Comparison of ENCODE assay signal across 13 mouse cellular contexts in the genomic region with DNA sequence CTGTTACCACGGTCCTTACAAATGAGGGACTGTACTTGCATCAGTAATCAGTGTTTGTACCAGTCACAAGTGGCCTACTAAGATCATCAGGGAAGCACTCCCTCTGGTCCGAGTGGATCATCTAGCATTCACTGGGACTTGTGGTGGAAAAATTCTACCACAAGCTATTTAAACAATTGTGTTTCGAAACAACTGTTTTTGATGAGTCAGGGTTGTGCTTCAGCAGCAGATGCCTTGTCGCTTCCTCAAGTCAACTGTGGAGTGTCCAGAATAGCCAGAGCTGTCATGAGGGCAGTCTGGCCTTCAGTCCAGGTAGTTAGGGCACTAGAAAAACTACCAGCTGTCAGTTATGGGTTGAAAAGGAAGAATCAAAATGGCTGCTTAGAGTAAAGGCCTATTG. TPM values are rescaled to one million over a fixed set of nuclear protein-coding genes. Genes with fewer than 3 reads are reported as not detected.
DNase-seq lines count a peak whose midpoint lies in the region; ATAC-seq and TF ChIP-seq lines count a peak whose summit lies in the region.
"Had no signal": no experiment of that assay in that cellular context is flagged by ENCODE, and none has a peak within 500 bp of the region (broad histone marks: within the 10 kb centered on the region; RNA-seq: fewer than 3 reads in every experiment).

No protein-coding gene starts in this region.

- no peak overlapping the region for H3K27ac ChIP-seq in limb, embryonic 14.5 days (replicated peaks; ENCODE audit: low read depth, low read length)
- H3K27ac ChIP-seq in limb, embryonic 10.5 days: no peak overlapping the region
- H3K27ac ChIP-seq in bone marrow macrophage, adult 2 months (ENCODE audit: insufficient read depth, low read depth, low read length): peak overlapping the region; percentile 91
- no peak overlapping the region for H3K27ac ChIP-seq in kidney, embryonic 15.5 days
- H3K27ac ChIP-seq in cerebellum, adult 2 months (ENCODE audit: insufficient read depth, low read length): no peak overlapping the region
- H3K27ac ChIP-seq: liver, embryonic 13.5 days; neural tube, embryonic 13.5 days had no signal

- no peaks in the 10 kb centered on the region for H3K27me3 ChIP-seq in limb, embryonic 14.5 days (ENCODE audit: control insufficient read depth, insufficient read depth, low read length)
- no peaks in the 10 kb centered on the region for H3K27me3 ChIP-seq in limb, embryonic 10.5 days (ENCODE audit: low read depth, poor library complexity, severe bottlenecking)
- H3K27me3 ChIP-seq in C2C12 (ENCODE audit: control insufficient read depth, insufficient read depth, insufficient read length): no peaks in the 10 kb centered on the region
- H3K27me3 ChIP-seq in megakaryocyte, embryonic 14.5 days (replicated peaks): no peaks in the 10 kb centered on the region
- H3K27me3 ChIP-seq in kidney, embryonic 15.5 days: no peaks in the 10 kb centered on the region
- H3K27me3 ChIP-seq in cerebellum, adult 2 months (ENCODE audit: control insufficient read depth, insufficient read depth, low read length): no peaks in the 10 kb centered on the region
- H3K27me3 ChIP-seq: liver, embryonic 13.5 days; neural tube, embryonic 13.5 days had no signal

- no peak for ATAC-seq in limb, embryonic 14.5 days (ENCODE audit: low FRiP score, low read depth)
- ATAC-seq in kidney, embryonic 15.5 days (replicated peaks; ENCODE audit: low FRiP score): no peak

- H3ac ChIP-seq in C2C12 (ENCODE audit: control insufficient read depth, insufficient read length, low read depth): no peak overlapping the region

- H3K79me2 ChIP-seq in C2C12 (ENCODE audit: control insufficient read depth, insufficient read depth): peaks cover 95% of the 10 kb centered on the region

- H3K36me3 ChIP-seq in limb, embryonic 14.5 days (ENCODE audit: control insufficient read depth, insufficient read depth, low read length): no peaks in the 10 kb centered on the region
- H3K36me3 ChIP-seq in limb, embryonic 10.5 days: peaks cover 12% of the 10 kb centered on the region
- no peaks in the 10 kb centered on the region for H3K36me3 ChIP-seq in C2C12 (ENCODE audit: control insufficient read depth, insufficient read depth)
- peaks cover 16% of the 10 kb centered on the region for H3K36me3 ChIP-seq in megakaryocyte, embryonic 14.5 days (replicated peaks; ENCODE audit: low read length)
- H3K36me3 ChIP-seq in kidney, embryonic 15.5 days: no peaks in the 10 kb centered on the region
- H3K36me3 ChIP-seq: liver, embryonic 13.5 days; neural tube, embryonic 13.5 days had no signal

- no peak overlapping the region for H3K4me2 ChIP-seq in limb, embryonic 14.5 days (replicated peaks; ENCODE audit: low read depth, low read length, severe bottlenecking)
- no peak overlapping the region for H3K4me2 ChIP-seq in kidney, embryonic 15.5 days
- H3K4me2 ChIP-seq: liver, embryonic 13.5 days; neural tube, embryonic 13.5 days had no signal

- no peak for TF ChIP-seq POLR2A in limb, embryonic 14.5 days (IDR thresholded peaks at IDR 0.05; ENCODE audit: borderline replicate concordance, extremely low read depth, insufficient read depth, insufficient read length)
- TF ChIP-seq POLR2A in bone marrow macrophage, adult 2 months (IDR thresholded peaks at IDR 0.05; ENCODE audit: borderline replicate concordance, low read depth, low read length): no peak
- no peak for TF ChIP-seq POLR2A in cerebellum, adult 2 months (IDR thresholded peaks at IDR 0.05; ENCODE audit: borderline replicate concordance, insufficient read depth, low read length)

- H3K9ac ChIP-seq in limb, embryonic 14.5 days (ENCODE audit: low read depth, low read length, severe bottlenecking): no peak overlapping the region
- no peak overlapping the region for H3K9ac ChIP-seq in kidney, embryonic 15.5 days
- H3K9ac ChIP-seq: liver, embryonic 13.5 days; neural tube, embryonic 13.5 days had no signal

- 0 out of 2 replicates have a peak, but pooled peaks cover 2% of the 10 kb centered on the region for H3K4me1 ChIP-seq in limb, embryonic 14.5 days (ENCODE audit: control insufficient read depth, insufficient read depth, low read length)
- H3K4me1 ChIP-seq in limb, embryonic 10.5 days: 0 out of 2 replicates have a peak, but pooled peaks cover 6% of the 10 kb centered on the region
- H3K4me1 ChIP-seq in bone marrow macrophage, adult 2 months (ENCODE audit: control insufficient read depth, insufficient read depth, low read length): peaks cover 48% of the 10 kb centered on the region
- H3K4me1 ChIP-seq in megakaryocyte, embryonic 14.5 days: peaks cover 67% of the 10 kb centered on the region
- peaks cover 2% of the 10 kb centered on the region; the same call in 1 of the 2 replicates for H3K4me1 ChIP-seq in kidney, embryonic 15.5 days
- no peaks in the 10 kb centered on the region for H3K4me1 ChIP-seq in cerebellum, adult 2 months (ENCODE audit: control insufficient read depth, insufficient read depth, low read length)

- no peak overlapping the region for H3K4me3 ChIP-seq in limb, embryonic 14.5 days (replicated peaks; ENCODE audit: low read length)
- no peak overlapping the region for H3K4me3 ChIP-seq in limb, embryonic 10.5 days
- no peak overlapping the region for H3K4me3 ChIP-seq in C2C12 (ENCODE audit: insufficient read depth, poor library complexity, severe bottlenecking)
- no peak overlapping the region for H3K4me3 ChIP-seq in bone marrow macrophage, adult 2 months (ENCODE audit: insufficient read depth, low read length)
- H3K4me3 ChIP-seq in megakaryocyte, embryonic 14.5 days (replicated peaks): peak overlapping the region; percentile 77
- no peak overlapping the region for H3K4me3 ChIP-seq in kidney, embryonic 15.5 days (replicated peaks)
- H3K4me3 ChIP-seq in cerebellum, adult 2 months (replicated peaks; ENCODE audit: insufficient read depth, low read depth, low read length): no peak overlapping the region
- H3K4me3 ChIP-seq: liver, embryonic 13.5 days; neural tube, embryonic 13.5 days had no signal

- no peak for TF ChIP-seq CTCF in C2C12 (IDR thresholded peaks at IDR 0.05; ENCODE audit: control insufficient read depth, insufficient read depth, insufficient read length)
- no peak for TF ChIP-seq CTCF in bone marrow macrophage, adult 2 months (IDR thresholded peaks at IDR 0.05; ENCODE audit: low read depth, low read length)
- no peak for TF ChIP-seq CTCF in cerebellum, adult 2 months (IDR thresholded peaks at IDR 0.05; ENCODE audit: borderline replicate concordance, insufficient read depth, low read depth, low read length)

- WGBS in limb, embryonic 14.5 days: 92% methylated on average over 4 of the region's 4 CpGs
- WGBS in limb, embryonic 10.5 days: 95% methylated on average over 4 of the region's 4 CpGs
- WGBS in kidney, embryonic 15.5 days: 86% methylated on average over 4 of the region's 4 CpGs
- WGBS in cerebellum, adult 2 months: 77% methylated on average over 4 of the region's 4 CpGs

- H3K9me3 ChIP-seq in limb, embryonic 14.5 days (ENCODE audit: control insufficient read depth, low read length): no peaks in the 10 kb centered on the region
- no peaks in the 10 kb centered on the region for H3K9me3 ChIP-seq in limb, embryonic 10.5 days (replicated peaks)
- H3K9me3 ChIP-seq in megakaryocyte, embryonic 14.5 days: peaks cover 6% of the 10 kb centered on the region
- H3K9me3 ChIP-seq in kidney, embryonic 15.5 days (replicated peaks): no peaks in the 10 kb centered on the region
- H3K9me3 ChIP-seq: neural tube, embryonic 13.5 days had no signal

- DNase-seq in limb, embryonic 14.5 days (ENCODE audit: low spot score): peak; percentile 8
- DNase-seq in limb, embryonic 10.5 days (ENCODE audit: low spot score): no peak
- DNase-seq in cerebellum, adult 2 months: no peak
- DNase-seq in testis, postnatal 14 days (ENCODE audit: low spot score): no peak
- DNase-seq: cerebellum, adult 9-11 months; kidney, postnatal 36 days; liver, embryonic 13.5 days; midbrain, embryonic 14.5 days had no signal

- peaks cover 48% of the 10 kb centered on the region for H3K79me3 ChIP-seq in C2C12 (ENCODE audit: low read depth)

TF ChIP-seq in C2C12, 6 proteins besides CTCF, POLR2A, EP300 and RAD21:
- TF ChIP-seq USF1 (IDR thresholded peaks at IDR 0.05; ENCODE audit: low read depth) (no peak), MYOG (IDR thresholded peaks at IDR 0.05; ENCODE audit: control insufficient read depth, extremely low read depth, insufficient read length) (no peak), MAX (IDR thresholded peaks at IDR 0.05) (peak; percentile 39), MYOD1 (IDR thresholded peaks at IDR 0.05; ENCODE audit: control insufficient read depth, insufficient read length, low read depth) (peak; percentile 32), CEBPB (IDR thresholded peaks at IDR 0.05; ENCODE audit: low read depth) (peak; percentile 87), FOSL1 (IDR thresholded peaks at IDR 0.05; ENCODE audit: insufficient read depth, low read length, poor library complexity, severe bottlenecking) (peak; percentile 26)

RNA-seq across cellular contexts. Expression of a gene that starts 38.5 kb away (rescaled TPM):
- 81.7 and 94.9 TPM in 2 replicates for polyA plus RNA-seq in limb, embryonic 14.5 days (2012; rRNA removed)
- 118 and 124 TPM in 2 replicates for polyA plus RNA-seq in limb, embryonic 14.5 days (2014; fragmentation: Nextera tagmentation; extraction: Ambion mirVana)
- polyA plus RNA-seq in limb, embryonic 10.5 days (2016; fragmentation: Nextera tagmentation; extraction: Ambion mirVana): 73.2 and 85.5 TPM in 2 replicates
- 31.6 TPM for polyA plus RNA-seq in C2C12 (2012; fragmentation: generic; extraction: Trizol)
- polyA plus RNA-seq in bone marrow macrophage, adult 2 months (2012; ENCODE audit: insufficient read depth, insufficient read length, missing spikeins): 195 and 229 TPM in 2 replicates
- 8.0 and 14.1 TPM in 2 replicates for polyA plus RNA-seq in megakaryocyte, embryonic 14.5 days (2012; ENCODE audit: insufficient read depth, low replicate concordance)
- 87.9 and 92.2 TPM in 2 replicates for polyA plus RNA-seq in kidney, embryonic 15.5 days (2015; fragmentation: Nextera tagmentation; extraction: Ambion mirVana)
- polyA plus RNA-seq in cerebellum, adult 2 months (2012; rRNA removed): 157 and 159 TPM in 2 replicates
